1 mouse cellular context compared by ENCODE assay signal in the genomic region with DNA sequence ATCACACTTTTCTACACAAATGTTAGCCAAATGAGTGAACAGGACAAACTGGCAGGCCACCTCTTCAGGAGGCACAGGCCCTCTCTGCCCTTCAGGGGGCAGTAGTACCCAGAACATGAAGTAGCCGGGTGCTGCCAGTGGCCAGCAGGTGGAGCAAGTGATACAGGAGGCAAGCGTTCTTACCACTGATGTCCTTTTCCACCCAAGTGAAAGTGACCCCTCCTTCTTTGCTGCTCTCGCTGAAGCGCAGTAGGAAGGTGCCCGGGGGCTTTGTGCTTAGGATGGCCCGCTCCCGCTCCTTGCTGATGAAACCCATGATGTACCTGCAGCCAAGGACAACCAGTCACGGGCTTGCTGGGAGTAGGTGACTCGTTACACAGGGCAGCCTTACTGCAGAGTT.
TF ChIP-seq lines count a peak whose summit lies in the region.

No protein-coding gene starts in this region.

TF ChIP-seq in CH12.LX, 34 proteins besides CTCF, POLR2A, EP300 and RAD21 (continued from another document):
- TF ChIP-seq MXI1 (IDR thresholded peaks at IDR 0.05; ENCODE audit: low read depth, low read length) (peak; percentile 29; the same call in 1 of the 2 replicates), ZMIZ1 (IDR thresholded peaks at IDR 0.05; ENCODE audit: low read depth, low read length) (no peak), E2F4 (IDR thresholded peaks at IDR 0.05; ENCODE audit: insufficient replicate concordance, low read depth, low read length) (no peak), CHD1 (IDR thresholded peaks at IDR 0.05; ENCODE audit: low read depth, low read length) (no peak), ZC3H11A (IDR thresholded peaks at IDR 0.05; ENCODE audit: low read depth, low read length) (peak; percentile 100), SIN3A (IDR thresholded peaks at IDR 0.05; ENCODE audit: low read length) (peak; percentile 80), NRF1 (IDR thresholded peaks at IDR 0.05; ENCODE audit: low read depth, low read length) (peak; percentile 55), MYC (IDR thresholded peaks at IDR 0.05; ENCODE audit: low read depth, low read length) (peak; percentile 60; the same call in 1 of the 2 replicates), USF1 (IDR thresholded peaks at IDR 0.05; ENCODE audit: low read depth, low read length) (no peak), USF2 (conservative IDR thresholded peaks at IDR 0.05; ENCODE audit: low read depth, low read length) (no peak), RCOR1 (conservative IDR thresholded peaks at IDR 0.05; ENCODE audit: low read depth, low read length) (no peak; the same call in 1 of the 2 replicates), MEF2A (IDR thresholded peaks at IDR 0.05; ENCODE audit: borderline replicate concordance, low read depth, low read length) (peak; percentile 72; the same call in 1 of the 2 replicates), NELFE (IDR thresholded peaks at IDR 0.05; ENCODE audit: low read depth, low read length) (peak; percentile 99; the same call in 1 of the 2 replicates), HCFC1 (IDR thresholded peaks at IDR 0.05; ENCODE audit: low read depth, low read length) (peak; percentile 56), JUN (IDR thresholded peaks at IDR 0.05; ENCODE audit: insufficient read depth, low read depth, low read length) (0 out of 2 replicates have a peak, but pooled peaks have one; percentile 21), IRF4 (IDR thresholded peaks at IDR 0.05; ENCODE audit: low read depth, low read length) (peak; percentile 87), MAFK (IDR thresholded peaks at IDR 0.05; ENCODE audit: insufficient replicate concordance, low read length) (no peak), ELF1 (IDR thresholded peaks at IDR 0.05; ENCODE audit: low read depth, low read length) (peak; percentile 55; the same call in 1 of the 2 replicates), MAZ (IDR thresholded peaks at IDR 0.05; ENCODE audit: low read depth, low read length) (peak; percentile 66), BHLHE40 (IDR thresholded peaks at IDR 0.05; ENCODE audit: low read depth, low read length) (peak; percentile 61)
